Mouse (Mus musculus): Measurements from ENCODE around the gene Rag2.

DNA sequence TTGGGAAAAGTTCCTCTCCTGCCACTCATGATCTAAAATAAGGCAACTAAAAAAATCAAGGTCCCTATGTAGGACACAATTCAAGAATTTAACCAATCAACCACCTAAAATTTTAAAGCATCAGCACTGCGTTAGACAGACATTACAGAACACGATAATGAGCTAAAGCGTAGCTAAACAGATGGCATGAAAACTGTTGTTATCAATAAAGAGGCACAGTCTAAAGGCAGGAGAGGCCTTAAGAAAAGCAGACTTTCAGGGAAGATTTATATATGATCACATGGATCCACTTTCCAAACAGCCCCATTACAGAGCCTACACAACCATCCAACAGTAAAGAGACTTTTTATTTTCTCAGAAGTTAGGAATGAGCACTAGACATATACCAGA, 41.2 kb downstream of the Rag2 start:
- TF ChIP-seq CTCF (IDR thresholded peaks at IDR 0.05) (no peak), EP300 (IDR thresholded peaks at IDR 0.05) (no peak)
